Mouse (Mus musculus) right cerebral cortex, adult 2 months (tissue): ENCODE measurements at regions not wholly inside any gene's neighbourhood (a gene's known extent, or its start where the extent isn't known, plus 50 kb on each side); places are given as distances from the start of the nearest gene placed in this dataset.
"Not testable (repeated sequence)": the region's sequence is repeated elsewhere in the genome, so short reads cannot be mapped to it uniquely, and the experiment has no call there.

Source experiments
- DNase-seq, 2 experiments: peaks; one replicate each; pipeline ENCODE4 v3.0.0; 2021 to 2022; ENCODE audit warnings: low spot score in 2 of 2

GRCm38 (mm10) chr6:31898609-31899008 lies 151.4 kb upstream of the 1700012A03Rik start:
- no peak for DNase-seq

GRCm38 (mm10) chr6:31897001-31897400 lies 153.0 kb upstream of the 1700012A03Rik start:
- DNase-seq: no peak

- peak; percentile 24 to 34 for DNase-seq
Observed at GRCm38 (mm10) chr6:31895835-31896234, 154.2 kb upstream of the 1700012A03Rik start.

- DNase-seq: no peak
Observed at GRCm38 (mm10) chr6:31886931-31887330, 163.1 kb upstream of the 1700012A03Rik start.

GRCm38 (mm10) chr6:31885196-31885595 lies 164.8 kb upstream of the 1700012A03Rik start:
- not testable (repeated sequence) for DNase-seq

- no peak for DNase-seq
Observed at GRCm38 (mm10) chr6:31883726-31884125, 166.3 kb upstream of the 1700012A03Rik start.

- no peak for DNase-seq
Observed at GRCm38 (mm10) chr6:31874616-31875015, 175.4 kb upstream of the 1700012A03Rik start.

GRCm38 (mm10) chr6:31873911-31874310 lies 176.1 kb upstream of the 1700012A03Rik start:
- no peak for DNase-seq

- DNase-seq: no peak
Observed at GRCm38 (mm10) chr6:31871766-31872165, 178.3 kb upstream of the 1700012A03Rik start.

GRCm38 (mm10) chr6:31861996-31862395 lies 188.1 kb upstream of the 1700012A03Rik start:
- no peak for DNase-seq

- no peak for DNase-seq
Observed at GRCm38 (mm10) chr6:31859621-31860020, 190.4 kb upstream of the 1700012A03Rik start.

GRCm38 (mm10) chr6:31854261-31854660 lies 195.8 kb upstream of the 1700012A03Rik start:
- no peak for DNase-seq

GRCm38 (mm10) chr6:31846319-31846718 lies 203.7 kb upstream of the 1700012A03Rik start:
- DNase-seq: no peak

- no peak for DNase-seq
Observed at GRCm38 (mm10) chr6:31845671-31846070, 204.4 kb upstream of the 1700012A03Rik start.

- no peak for DNase-seq
Observed at GRCm38 (mm10) chr6:31840621-31841020, 209.4 kb upstream of the 1700012A03Rik start.

GRCm38 (mm10) chr6:31838588-31838987 lies 211.5 kb upstream of the 1700012A03Rik start:
- no peak for DNase-seq

GRCm38 (mm10) chr6:31835795-31836194 lies 214.3 kb upstream of the 1700012A03Rik start:
- no peak for DNase-seq

GRCm38 (mm10) chr6:31834503-31834902 lies 215.5 kb upstream of the 1700012A03Rik start:
- DNase-seq: no peak

- DNase-seq: peak; percentile 37 to 45
Observed at GRCm38 (mm10) chr6:31830610-31831009, 219.4 kb upstream of the 1700012A03Rik start.

- DNase-seq: no peak
Observed at GRCm38 (mm10) chr6:31823616-31824015, 226.4 kb upstream of the 1700012A03Rik start.

- DNase-seq: no peak
Observed at GRCm38 (mm10) chr6:31822186-31823085, 227.6 kb upstream of the 1700012A03Rik start.

GRCm38 (mm10) chr6:31821621-31822020 lies 228.4 kb upstream of the 1700012A03Rik start:
- no peak for DNase-seq

- DNase-seq: no peak
Observed at GRCm38 (mm10) chr6:31817640-31818039, 232.4 kb upstream of the 1700012A03Rik start.
